Mouse (Mus musculus): ENCODE data around the gene Mybph.
"Not testable (repeated sequence)": the region's sequence is repeated elsewhere in the genome, so short reads cannot be mapped to it uniquely, and the experiment has no call there.

The Mybph gene

DNA sequence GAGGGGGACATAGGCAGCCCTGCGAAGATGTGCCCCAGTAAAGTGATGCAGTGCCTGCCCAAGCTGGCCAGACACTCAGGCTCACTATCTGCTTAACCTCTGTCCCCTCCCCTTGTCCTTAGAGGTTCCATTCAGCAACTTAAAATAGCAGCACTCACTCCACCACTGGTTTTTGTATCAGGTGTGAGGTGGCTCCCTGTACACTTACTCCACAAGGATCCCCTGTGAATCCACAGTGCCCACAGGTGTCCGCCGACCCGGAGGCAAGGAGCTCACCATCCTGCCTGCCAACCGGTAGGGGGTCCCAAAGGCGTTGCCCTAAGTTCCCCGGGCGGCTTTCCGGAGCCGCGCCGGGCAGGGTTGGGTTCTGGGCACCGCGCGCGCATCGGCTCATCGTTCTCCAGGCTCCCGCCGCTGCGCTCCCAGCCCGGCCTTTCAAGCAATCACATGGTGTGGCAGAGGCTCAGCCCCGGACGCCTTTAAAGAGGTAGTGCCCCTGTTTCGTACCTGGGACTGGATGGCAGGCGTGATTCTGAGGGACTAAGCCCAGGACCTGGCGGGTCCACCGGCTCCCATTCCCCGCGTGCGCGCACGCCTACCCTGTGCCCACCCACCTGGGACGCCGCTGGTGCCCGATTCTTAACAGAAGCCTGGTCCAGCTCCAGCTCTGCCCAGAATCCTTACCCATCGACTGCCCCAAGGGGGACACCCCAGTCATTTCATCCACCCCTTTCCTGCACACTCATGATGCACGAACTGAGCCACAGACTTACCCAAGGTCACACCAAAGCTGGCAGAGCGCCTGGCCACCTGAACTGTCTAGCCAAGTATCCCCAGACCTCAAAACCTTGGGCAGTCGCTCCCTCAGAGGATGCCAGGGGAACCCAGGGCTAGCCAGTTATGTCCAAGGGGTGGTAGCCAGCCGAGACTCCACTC lies 41.5 kb downstream of the Mybph start:
- peak; percentile 88 for DNase-seq

DNA sequence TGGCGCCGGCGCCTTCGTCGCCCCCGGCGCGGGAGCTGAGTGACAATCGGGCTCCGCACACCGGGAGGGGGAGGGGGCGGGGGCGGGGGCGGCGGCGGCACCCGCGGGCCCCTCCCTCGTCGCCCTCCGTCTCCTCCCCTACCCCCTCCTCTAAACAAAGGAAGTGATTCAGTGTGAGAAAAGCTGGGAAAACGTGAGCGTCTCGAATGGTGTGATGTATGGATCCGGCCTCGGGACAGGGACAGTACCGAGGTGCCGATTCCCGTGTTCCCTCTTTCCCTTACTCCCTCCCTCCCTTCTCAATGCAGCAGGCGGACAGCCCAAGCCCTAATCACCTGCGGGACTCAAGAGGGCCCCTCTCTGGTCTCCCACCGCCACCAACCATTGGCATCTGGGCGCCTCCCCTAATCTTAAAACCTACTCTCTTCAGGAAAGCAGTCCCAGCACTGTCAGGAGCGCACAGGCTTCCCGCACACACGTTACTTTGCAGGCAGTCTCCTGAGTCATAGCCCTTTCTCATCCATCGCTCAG lies 42.2 kb downstream of the Mybph start, which contains the start of gene Adora1:
TSS of gene Adora1 (minus strand) at position 41 of the 531 bp plus-strand sequence.
- DNase-seq, result peak; percentile 64

- DNase-seq, result no peak
These were observed 42.9 kb downstream of the Mybph start for GRCm38 (mm10) chr1:134236142-134236541.

DNA sequence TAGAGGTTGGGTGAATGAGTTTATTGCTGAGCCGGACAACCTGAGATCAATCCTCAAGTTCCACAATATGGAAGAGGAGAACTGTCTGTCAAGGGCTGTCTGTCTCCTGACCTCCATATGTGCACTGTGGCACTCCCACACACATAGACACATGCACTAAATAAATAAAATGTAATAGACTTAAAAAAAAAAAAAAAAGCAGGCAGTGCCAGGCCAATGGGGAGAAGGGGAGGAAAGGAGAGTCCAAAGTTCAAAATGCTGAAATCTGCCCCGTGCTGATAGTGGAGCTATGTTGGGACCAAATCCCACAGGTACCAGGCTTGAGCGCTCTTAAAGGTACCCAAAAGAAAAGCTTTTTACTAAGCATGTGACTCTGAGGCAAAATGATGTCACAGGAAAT lies 44.2 kb downstream of the Mybph start:
- DNase-seq, result no peak

DNA sequence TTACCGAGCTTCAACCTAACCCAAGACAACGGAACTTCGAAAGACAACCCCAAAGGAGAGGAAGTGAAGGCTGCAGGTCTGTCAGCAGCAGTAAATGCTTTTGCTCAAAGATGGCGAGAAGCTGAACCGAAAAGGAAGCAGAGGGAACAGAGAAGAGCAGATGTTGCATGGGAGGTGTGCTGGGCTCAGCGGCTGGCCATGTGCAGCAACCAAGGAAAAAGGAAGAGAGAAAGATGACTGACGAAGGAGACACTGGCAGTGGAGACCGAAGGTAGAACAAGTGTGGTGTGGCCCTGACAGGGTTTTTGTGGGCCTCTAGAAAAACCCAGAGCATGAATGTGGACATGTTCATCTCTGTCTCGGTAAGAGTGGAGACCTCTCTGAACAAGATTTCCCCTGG lies 47.5 kb downstream of the Mybph start:
- no peak for DNase-seq

DNA sequence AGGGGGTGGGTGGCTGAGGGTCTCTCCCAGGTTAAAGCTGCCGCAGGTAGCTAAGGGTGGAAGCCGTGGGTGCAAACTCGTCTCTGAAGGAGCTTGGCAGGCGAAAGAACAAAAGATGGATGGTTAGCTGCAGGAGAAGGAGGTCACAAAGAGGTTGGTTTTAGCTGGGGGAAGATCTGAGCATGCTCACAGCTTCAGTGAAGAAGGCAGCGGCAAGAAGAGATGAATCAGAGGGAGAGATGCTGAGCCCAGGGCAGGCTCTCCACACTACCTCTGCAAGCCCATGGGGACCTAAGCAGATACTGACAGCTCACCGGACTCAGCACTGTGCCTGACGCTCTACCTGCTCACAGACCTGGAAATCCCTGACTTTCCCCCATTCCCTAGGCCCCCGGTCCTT lies 48.0 kb downstream of the Mybph start:
- DNase-seq, result no peak

- no peak for DNase-seq
These were observed 49.0 kb downstream of the Mybph start for GRCm38 (mm10) chr1:134242286-134242685.

DNA sequence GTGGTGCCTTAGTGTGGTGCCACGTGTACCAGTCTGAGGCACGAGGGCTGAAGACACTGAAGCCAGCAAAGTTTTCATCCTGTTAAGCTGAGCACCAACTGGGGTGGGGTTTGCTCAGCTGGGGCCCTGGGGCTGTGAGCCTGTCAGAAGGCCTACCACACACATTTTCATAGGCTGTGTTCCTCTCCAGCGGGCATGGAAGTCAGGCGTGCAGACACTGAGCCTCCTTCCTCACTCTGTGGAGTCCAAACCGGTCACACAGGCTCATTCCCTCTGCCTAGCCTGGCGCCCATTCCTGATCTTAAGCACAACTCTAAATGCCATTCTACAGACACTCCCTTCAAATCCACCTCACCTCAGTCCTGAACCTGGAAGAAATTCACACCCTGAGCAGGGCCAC lies 50.3 kb downstream of the Mybph start:
- DNase-seq, result no peak

- peak; percentile 97 for DNase-seq
These were observed 51.0 kb downstream of the Mybph start for GRCm38 (mm10) chr1:134243948-134244914.

DNA sequence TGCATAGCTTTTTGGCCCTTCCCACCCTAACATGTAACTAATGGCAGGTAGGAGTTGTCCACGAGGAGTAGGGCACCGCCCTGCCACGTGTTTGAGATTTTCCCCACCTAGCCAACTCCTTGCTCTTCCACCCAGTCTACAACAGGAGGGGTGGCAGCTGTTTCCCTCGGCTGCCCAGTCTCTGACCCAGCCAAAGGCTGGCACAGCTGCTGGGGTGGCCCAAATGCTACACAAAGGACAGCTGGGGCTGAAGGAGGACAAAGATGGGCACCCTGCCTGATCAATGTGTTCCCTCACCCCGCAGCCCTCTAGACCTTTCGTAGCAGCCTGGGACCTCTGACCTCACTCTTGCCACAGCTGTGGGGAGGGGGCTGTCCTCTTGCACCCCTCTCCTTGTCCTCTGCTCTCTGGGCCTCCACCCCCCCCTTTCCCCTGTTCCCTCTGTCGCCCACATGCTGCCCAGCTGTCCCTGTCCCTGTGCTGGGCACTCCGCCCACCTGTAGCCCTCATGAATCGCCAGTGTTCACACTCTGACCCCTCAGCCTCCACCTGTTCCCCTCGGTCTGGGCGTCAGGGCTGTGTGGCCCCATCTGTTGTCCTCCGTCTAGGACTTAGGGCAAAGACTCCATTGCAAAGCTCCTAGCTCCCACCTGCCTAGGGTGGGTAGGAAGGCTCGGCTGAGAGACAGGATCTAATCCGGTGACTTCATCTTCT lies 51.9 kb downstream of the Mybph start:
- DNase-seq, result no peak

GRCm38 (mm10) chr1:134246590-134246989 lies 53.3 kb downstream of the Mybph start:
- DNase-seq, result no peak

DNA sequence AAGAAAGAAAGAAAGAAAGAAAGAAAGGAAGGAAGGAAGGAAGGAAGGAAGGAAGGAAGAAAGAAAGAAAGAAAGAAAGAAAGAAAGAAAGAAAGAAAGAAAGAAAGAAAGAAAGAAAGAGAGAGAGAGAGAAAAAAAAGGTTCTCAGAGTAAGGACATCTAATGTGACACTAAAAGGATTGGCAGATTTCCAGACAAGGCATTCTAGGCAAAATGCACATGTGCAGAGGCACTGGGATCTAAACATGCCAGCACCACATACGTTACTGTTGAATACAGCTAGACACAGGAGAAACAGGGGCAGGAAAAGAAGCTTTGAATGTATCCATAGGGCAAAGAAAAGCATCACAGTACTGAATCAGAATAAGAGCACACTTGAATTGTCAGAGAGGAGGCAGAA lies 56.4 kb downstream of the Mybph start:
- not testable (repeated sequence) for DNase-seq

Data from cerebellum, adult 9-10 months (tissue).